Mouse (Mus musculus): ENCODE results near the gene Hand1.

- TF ChIP-seq CTCF (IDR thresholded peaks at IDR 0.05; ENCODE audit: control insufficient read depth, insufficient read depth, insufficient read length) (no peak), MYOD1 (IDR thresholded peaks at IDR 0.05; ENCODE audit: control insufficient read depth, insufficient read length, low read depth) (no peak), MAX (IDR thresholded peaks at IDR 0.05) (no peak)
These were observed 29.5 kb upstream of the Hand1 start for GRCm38 (mm10) chr11:57862088-57862487.

Data from C2C12 (cell line).